In the genomic region with DNA sequence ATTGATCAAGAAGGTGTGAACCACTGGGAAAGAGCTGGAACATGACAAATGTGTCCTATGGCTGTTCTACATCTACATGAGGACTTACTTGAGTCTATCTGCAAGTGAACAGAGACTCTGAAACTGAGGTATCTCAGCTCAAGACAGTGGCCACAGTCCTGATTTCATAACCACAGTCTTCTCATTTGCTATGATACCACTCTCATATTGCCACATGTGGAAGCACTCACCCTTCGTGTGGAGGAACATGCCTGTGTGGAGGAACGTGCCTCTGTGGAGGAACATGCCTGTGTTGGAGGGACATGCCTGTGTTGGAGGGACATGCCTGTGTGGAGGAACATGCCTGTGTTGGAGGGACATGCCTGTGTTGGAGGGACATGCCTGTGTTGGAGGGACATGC, we compare ENCODE assay signal across 15 mouse cellular contexts.
"Had no signal": no experiment of that assay in that cellular context is flagged by ENCODE, and none has a peak within 500 bp of the region (broad histone marks: within the 10 kb centered on the region; RNA-seq: fewer than 3 reads in every experiment).

No protein-coding gene starts in this region.

- H3K4me1 ChIP-seq: neural tube, embryonic 12.5 days; neural tube, embryonic 13.5 days; neural tube, embryonic 15.5 days; stomach, embryonic 15.5 days had no signal

- H3K27me3 ChIP-seq: neural tube, embryonic 12.5 days; neural tube, embryonic 13.5 days; neural tube, embryonic 15.5 days; stomach, embryonic 15.5 days had no signal

- H3K36me3 ChIP-seq: neural tube, embryonic 12.5 days; neural tube, embryonic 13.5 days; neural tube, embryonic 15.5 days; stomach, embryonic 15.5 days had no signal

- H3K4me3 ChIP-seq: neural tube, embryonic 12.5 days; neural tube, embryonic 13.5 days; neural tube, embryonic 15.5 days; stomach, embryonic 15.5 days had no signal

- H3K27ac ChIP-seq: neural tube, embryonic 12.5 days; neural tube, embryonic 13.5 days; neural tube, embryonic 15.5 days; stomach, embryonic 15.5 days; stomach, postnatal 0 days had no signal

- H3K9me3 ChIP-seq: neural tube, embryonic 12.5 days; neural tube, embryonic 13.5 days; neural tube, embryonic 15.5 days; stomach, embryonic 15.5 days had no signal

- H3K9ac ChIP-seq: neural tube, embryonic 12.5 days; neural tube, embryonic 13.5 days; neural tube, embryonic 15.5 days; stomach, embryonic 15.5 days had no signal

- DNase-seq: retina, postnatal 1 day; right cerebral cortex, postnatal 14 days; right cerebral cortex, postnatal 25 days; spleen, adult 18-20 months; thymus, adult 18-20 months; thymus, adult 2 months; thymus, postnatal 14 days; thymus, postnatal 25 days; thymus, postnatal 36 days; thymus, postnatal 4 days had no signal
